Mouse (Mus musculus): ENCODE results near the gene 2210407C18Rik.
A peak's percentile ranks its signal among the peaks of the same experiment; 100 is the strongest.

Gene 2210407C18Rik

DNA sequence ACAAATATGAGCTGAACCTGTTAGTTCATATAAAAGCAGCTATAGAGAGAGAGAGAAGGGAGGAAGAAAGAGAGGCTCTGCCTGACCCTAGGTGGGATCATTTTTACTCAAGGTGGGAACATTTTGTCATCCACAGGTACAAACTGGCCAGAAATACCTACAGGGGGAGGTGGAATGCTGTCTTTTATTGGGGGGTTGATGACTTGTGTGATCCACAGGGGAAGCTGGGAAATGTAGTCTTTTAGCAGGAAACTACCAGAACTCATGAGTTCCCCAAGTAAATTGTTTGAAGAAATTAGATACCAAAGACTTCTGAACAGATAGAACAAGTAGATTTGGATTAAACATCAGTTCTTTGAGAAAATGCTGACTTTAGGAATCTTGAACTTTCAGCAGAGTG lies 13.8 kb downstream of the 2210407C18Rik start:
- DNase-seq (ENCODE audit: low spot score): no peak

DNA sequence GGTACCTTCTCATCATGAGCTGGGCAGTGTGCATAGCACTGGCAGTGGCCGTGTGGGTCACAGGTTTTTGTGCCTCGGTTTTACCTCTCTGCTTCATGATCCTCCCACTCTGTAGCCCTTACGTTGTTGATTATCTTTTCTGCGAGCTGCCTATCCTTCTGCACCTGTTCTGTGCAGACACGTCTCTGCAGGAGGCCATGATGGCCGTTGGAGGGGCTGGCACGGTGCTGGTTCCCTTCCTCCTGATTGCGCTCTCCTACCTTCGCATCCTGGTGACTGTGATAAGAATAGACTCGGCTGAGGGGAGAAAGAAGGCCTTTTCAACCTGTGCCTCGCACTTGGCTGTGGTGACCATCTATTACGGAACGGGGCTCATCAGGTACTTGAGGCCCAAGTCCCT lies 18.0 kb downstream of the 2210407C18Rik start:
- no peak for DNase-seq (ENCODE audit: low spot score)

DNA sequence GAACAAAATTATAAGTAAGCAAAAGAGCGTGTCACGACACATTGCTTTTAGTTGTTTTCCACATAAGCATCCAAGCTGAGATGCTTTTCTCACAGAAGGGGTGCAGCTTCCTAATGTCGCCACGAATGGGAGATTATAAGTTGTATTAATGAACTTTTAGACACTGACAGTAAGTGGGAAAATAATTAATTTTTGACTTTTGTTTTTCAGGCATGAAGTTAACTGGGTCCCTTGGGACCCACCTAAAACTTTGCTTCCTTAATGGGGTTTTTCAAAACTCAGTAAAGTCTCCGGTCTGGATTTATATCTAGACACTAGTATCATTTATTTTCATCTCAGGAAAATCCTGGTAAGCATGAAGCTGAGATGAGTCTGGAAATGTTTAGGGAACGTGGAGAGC lies 21.1 kb downstream of the 2210407C18Rik start, which contains the start of gene Olfr324:
Gene Olfr324 (plus strand): TSS at position 301 of the 400 bp plus-strand sequence.
- no peak for DNase-seq (ENCODE audit: low spot score)

DNA sequence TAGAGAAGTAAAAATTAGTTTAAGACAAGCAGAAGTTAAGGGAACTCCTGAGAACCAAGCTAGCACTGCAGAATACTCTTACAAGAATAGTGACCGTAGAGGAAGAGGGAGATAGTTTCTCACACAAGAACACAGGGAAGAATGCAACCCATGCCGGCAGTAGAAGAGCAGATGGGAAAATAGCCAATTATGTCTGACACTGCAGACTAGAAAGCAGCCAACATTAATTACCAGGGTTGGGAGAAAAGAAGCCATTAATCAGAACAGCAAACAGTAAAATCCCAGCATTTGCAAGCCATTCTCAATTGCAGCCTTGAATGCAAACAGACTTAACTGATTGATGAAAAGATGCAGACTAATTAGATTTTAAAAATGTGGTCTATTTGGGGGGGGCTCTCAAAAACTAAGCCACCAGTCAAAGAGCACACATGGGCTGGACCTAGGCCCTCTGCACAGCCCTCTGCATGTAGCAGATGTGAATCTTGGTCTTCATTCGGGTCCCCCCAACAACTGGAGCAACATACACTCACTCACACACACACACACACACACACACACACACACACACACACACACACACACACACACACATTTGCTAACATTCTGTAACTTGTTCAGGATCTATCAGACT lies 27.1 kb downstream of the 2210407C18Rik start:
- no peak for DNase-seq (ENCODE audit: low spot score)

DNA sequence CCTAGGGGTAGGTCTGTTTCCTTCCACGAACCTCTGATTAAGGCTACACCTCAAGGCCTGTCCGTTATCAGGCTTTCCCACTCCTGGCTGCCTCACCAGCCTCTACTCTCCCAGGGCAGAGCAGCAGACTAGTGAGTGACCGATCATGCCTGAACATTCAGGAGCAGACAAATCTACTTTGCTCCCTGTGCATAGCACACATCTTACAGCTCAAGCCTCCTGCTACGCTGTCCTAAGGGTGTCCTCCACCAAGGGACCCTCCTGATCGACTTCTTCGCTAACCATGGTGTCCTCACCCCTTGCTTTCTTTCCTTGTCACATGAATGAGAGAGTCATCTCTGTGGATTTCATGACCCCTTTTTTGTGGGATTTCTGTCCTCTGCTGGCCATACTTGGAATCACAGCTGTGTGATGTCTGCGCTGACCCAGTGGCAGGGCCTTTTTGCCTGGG lies 28.0 kb downstream of the 2210407C18Rik start:
- DNase-seq (ENCODE audit: low spot score): peak; percentile 74

DNA sequence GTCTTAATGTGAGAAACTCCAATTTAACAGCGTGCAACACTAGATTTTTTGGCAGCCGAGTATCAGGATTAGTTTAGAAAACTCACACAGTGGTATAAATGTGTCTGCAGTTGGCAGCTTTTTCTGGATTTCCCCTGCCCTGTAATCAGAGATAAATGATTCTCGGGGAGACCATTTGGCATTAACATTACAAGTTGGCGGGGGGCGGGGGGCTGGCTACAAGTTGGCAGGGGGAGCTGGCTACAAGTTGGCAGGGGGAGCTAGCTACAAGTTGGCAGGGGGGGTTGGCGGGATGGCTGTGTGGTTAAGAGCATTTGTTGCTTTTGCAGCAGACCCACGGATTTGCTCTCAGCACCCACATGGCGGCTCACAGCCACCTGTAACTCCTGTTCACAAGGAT lies 37.2 kb downstream of the 2210407C18Rik start:
- DNase-seq (ENCODE audit: low spot score): no peak

DNA sequence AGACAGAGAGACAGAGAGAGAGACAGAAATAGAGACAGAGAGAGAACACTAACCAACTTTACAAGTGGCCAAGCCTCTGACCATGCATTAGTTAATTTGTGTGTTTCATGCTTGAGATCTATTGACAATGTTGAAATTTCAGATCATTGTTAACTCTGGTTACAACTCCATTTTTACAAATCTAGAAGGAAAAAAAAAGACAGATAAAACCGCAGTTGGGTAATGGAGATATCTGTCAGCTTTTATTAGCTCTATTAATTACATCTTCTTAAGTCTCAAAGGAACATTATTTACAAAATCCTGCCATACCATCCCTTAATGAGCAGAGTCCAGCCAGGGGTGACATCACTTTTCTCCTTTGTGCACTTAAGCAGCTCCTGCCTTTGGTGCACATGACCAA lies 38.4 kb downstream of the 2210407C18Rik start, which contains the start of gene Olfr325:
Gene Olfr325 (plus strand): TSS at position 301 of the 400 bp plus-strand sequence.
- DNase-seq (ENCODE audit: low spot score): no peak

DNA sequence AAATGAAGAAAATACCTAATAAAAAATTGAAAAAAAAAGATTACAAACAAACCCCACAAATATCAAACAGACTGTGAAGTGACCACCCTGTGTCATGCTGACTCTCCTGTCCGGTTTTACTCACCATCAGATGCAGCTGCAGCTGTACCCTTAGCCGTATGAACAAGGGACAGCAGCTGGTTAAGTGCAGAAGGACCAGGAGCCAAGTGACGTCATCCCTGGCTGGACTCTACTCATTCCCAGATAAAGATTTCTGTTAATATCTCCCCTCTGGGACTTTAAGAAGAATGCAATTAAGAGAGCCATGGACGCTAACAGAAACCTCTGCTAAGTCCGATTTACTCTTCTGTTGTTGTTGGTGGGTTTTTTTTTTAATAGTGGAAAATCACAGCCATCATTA lies 45.5 kb downstream of the 2210407C18Rik start, which contains the start of gene Olfr224:
Gene Olfr224 (minus strand): TSS at position 149 of the 400 bp plus-strand sequence.
- no peak for DNase-seq (ENCODE audit: low spot score)

Measured in testis, postnatal 10 days (tissue).